Mouse (Mus musculus): ENCODE measurements around the gene Rmdn3.

DNA sequence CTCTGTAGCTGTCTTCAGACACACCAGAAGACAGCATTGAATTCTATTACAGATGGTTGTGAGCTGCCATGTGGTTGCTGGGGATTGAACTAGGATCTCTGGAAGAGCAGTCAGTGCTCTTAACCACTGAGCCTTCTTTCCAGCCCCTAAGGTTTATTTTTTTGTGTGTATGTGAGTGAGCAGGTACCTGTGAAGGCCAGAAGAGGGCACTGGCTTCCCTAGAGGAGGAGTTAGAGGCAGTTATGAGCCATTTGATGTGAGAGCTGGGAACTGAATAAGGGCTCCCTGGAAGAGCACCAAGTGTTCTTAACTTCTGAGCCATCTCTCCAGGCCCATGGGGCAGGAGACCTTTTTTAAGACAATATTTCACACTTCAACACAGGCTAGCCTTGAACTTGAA lies 8.6 kb upstream of the Rmdn3 start:
- no peak for TF ChIP-seq JUND (IDR thresholded peaks at IDR 0.05; ENCODE audit: low read depth, low read length)
- peak; percentile 32 to 46 (median 43) for TF ChIP-seq CTCF (IDR thresholded peaks at IDR 0.05 in 2 of 3, conservative IDR thresholded peaks at IDR 0.05 in 1 of 3; ENCODE audit: control insufficient read depth in 1 of 3, insufficient read depth in 1 of 3, low read depth in 2 of 3, low read length in 3 of 3, poor library complexity in 1 of 3, severe bottlenecking in 1 of 3)
- no peak for TF ChIP-seq USF2 (IDR thresholded peaks at IDR 0.05; ENCODE audit: borderline replicate concordance in 1 of 2, insufficient read depth in 1 of 2, low read depth in 1 of 2, low read length in 2 of 2)
- TF ChIP-seq POLR2A (IDR thresholded peaks at IDR 0.05; ENCODE audit: control insufficient read depth in 1 of 2, insufficient read depth in 1 of 2, low read depth in 1 of 2, low read length in 2 of 2, poor library complexity in 1 of 2) = no peak
- no peak for TF ChIP-seq USF1 (IDR thresholded peaks at IDR 0.05; ENCODE audit: low read depth, low read length)
- TF ChIP-seq ZC3H11A (IDR thresholded peaks at IDR 0.05; ENCODE audit: low read depth, low read length) = no peak; the same call in 1 of the 2 replicates
- TF ChIP-seq TAL1 (IDR thresholded peaks at IDR 0.05; ENCODE audit: low read length) = no peak
- TF ChIP-seq MAX (IDR thresholded peaks at IDR 0.05; ENCODE audit: low read length) = no peak
- TF ChIP-seq MXI1 (IDR thresholded peaks at IDR 0.05; ENCODE audit: low read depth, low read length) = no peak

Data from MEL (cell line).